Mouse (Mus musculus): ENCODE results near the gene 1700037H04Rik.

DNA sequence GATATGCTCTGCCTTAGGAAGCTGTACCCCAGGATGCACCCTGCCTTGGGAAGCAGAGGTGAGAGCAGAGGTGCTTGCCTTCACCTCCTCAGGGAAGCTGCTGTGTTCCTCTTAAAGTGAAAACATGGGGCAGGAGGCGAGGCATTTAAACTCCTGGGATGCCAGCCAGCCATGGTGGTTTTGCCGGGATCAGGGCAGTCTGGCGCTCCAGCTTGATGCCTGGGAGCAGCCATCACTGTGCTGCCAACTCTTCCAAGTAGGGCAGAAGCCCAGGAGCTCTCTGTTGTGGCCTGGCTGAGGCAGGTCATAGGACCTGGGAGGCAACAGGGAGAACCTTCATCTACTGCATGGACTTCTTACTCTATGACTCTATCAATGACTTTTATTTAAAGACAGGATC, 41.4 kb upstream of the 1700037H04Rik start:
- TF ChIP-seq CTCF (IDR thresholded peaks at IDR 0.05; ENCODE audit: insufficient read depth, low read length) (no peak), POLR2A (IDR thresholded peaks at IDR 0.05; ENCODE audit: borderline replicate concordance, extremely low read depth, low read depth, low read length) (no peak)

Measured in lung, adult 2 months (tissue).